Mouse (Mus musculus) hindbrain, postnatal 0 days (tissue): ENCODE measurements around the gene Gm21541. TPM values are rescaled to one million over a fixed set of nuclear protein-coding genes. Genes with fewer than 3 reads are reported as not detected.
"Not testable (repeated sequence)": the region's sequence is repeated elsewhere in the genome, so short reads cannot be mapped to it uniquely, and the experiment has no call there.

Source experiments
- ATAC-seq: fragments of 200-750 bp; cut with Nextera tagmentation; 2 replicates; pipeline ENCODE4 v1.8.0; 2017; ENCODE audit warnings: mild to moderate bottlenecking, moderate TSS enrichment, moderate library complexity
- DNase-seq: peaks from one replicate; pipeline ENCODE4 v3.0.0-alpha.2; 2015; ENCODE audit warnings: low spot score
- H3K27ac ChIP-seq: fragments of 300-500 bp; sonication (generic); 2 replicates; pipeline ENCODE4 v1.5.1; 2014; ENCODE audit warnings: mild to moderate bottlenecking
- H3K27me3 ChIP-seq: fragments of 300-500 bp; sonication (generic); 2 replicates; pipeline ENCODE4 v1.6.1; 2014; ENCODE audit warnings: low read length, mixed read lengths; ENCODE audit not compliant: insufficient read depth
- H3K36me3 ChIP-seq: fragments of 300-500 bp; sonication (generic); 2 replicates; pipeline ENCODE4 v1.6.1; 2014; ENCODE audit warnings: low read length, mixed read lengths; ENCODE audit not compliant: insufficient read depth
- H3K4me1 ChIP-seq: fragments of 300-500 bp; sonication (generic); 2 replicates; pipeline ENCODE4 v1.6.1; 2014; ENCODE audit warnings: antibody characterized with exemption, low read length, mixed read lengths; ENCODE audit not compliant: insufficient read depth
- H3K4me2 ChIP-seq: fragments of 300-500 bp; sonication (generic); 2 replicates; pipeline ENCODE4 v1.6.1; 2014; ENCODE audit warnings: low read depth, mild to moderate bottlenecking, low read length, moderate library complexity, mixed read lengths
- H3K4me3 ChIP-seq: fragments of 300-500 bp; sonication (generic); 2 replicates; pipeline ENCODE4 v1.5.1; 2014; ENCODE audit warnings: low read length
- H3K9ac ChIP-seq: fragments of 300-500 bp; sonication (generic); replicated peaks from 2 replicates; pipeline ENCODE4 v1.6.1; 2014; ENCODE audit warnings: mild to moderate bottlenecking, low read length, moderate library complexity, mixed read lengths
- H3K9me3 ChIP-seq: fragments of 300-500 bp; sonication (generic); 2 replicates; pipeline ENCODE4 v1.6.1; 2016; ENCODE audit warnings: low read length, mixed read lengths
- WGBS: fragments of 180-500 bp; shearing (Covaris S2); extraction: QIAGEN DNeasy Blood & Tissue Kit; methylation state at CpG from one replicate; pipeline ENCODE4 v1.1.7; 2014; 5-methylcytosine and 5-hydroxymethylcytosine counted together
- polyA plus RNA-seq: library from polyadenylated mRNA; unstranded; fragments of >200 nt; fragmentation: Nextera tagmentation; extraction: Ambion mirVana; gene quantifications from 2 replicates; pipeline ENCODE4 v1.2.1, GENCODE M21; 2015
- total RNA-seq: library from RNA; depleted of rRNA; stranded (reverse); fragments of >200 nt; gene quantifications from 2 replicates; pipeline ENCODE4 v1.2.3, GENCODE M21; 2014; rRNA removed

Gm21541 gene
- total RNA-seq (not detected in 2 replicates), polyA plus RNA-seq (not detected in 2 replicates)

- H3K36me3 ChIP-seq, H3K9me3 ChIP-seq, H3K4me2 ChIP-seq, ATAC-seq, H3K4me1 ChIP-seq, DNase-seq, H3K9ac ChIP-seq, H3K27me3 ChIP-seq, H3K27ac ChIP-seq, H3K4me3 ChIP-seq: not testable (repeated sequence)
- no CpG with 5 or more reads among the region's 5 CpGs for WGBS
Measured at GRCm38 (mm10) chr4:41903310-41903709, at the start of gene Gm21541. Gene Gm21541 (plus strand): TSS chr4:41903610.

- not testable (repeated sequence) for H3K27me3 ChIP-seq, H3K4me3 ChIP-seq, ATAC-seq, H3K9ac ChIP-seq, H3K9me3 ChIP-seq, H3K36me3 ChIP-seq, H3K4me2 ChIP-seq, DNase-seq, H3K27ac ChIP-seq, H3K4me1 ChIP-seq
- no CpG with 5 or more reads among the region's 8 CpGs for WGBS
Measured at GRCm38 (mm10) chr4:41941272-41941671, 37.9 kb downstream of the Gm21541 start, which contains the start of gene Gm20878. Gene Gm20878 (plus strand): TSS chr4:41941572.

Other genes starting within 250 kb of the Gm21541 start
- gene Cntfr, start 206.5 kb upstream of the Gm21541 start, total RNA-seq: 59.3 and 61.9 TPM in 2 replicates
- gene Cntfr, start 206.5 kb upstream of the Gm21541 start, polyA plus RNA-seq: 18.5 and 22.1 TPM in 2 replicates
- gene Il11ra1, start 203.6 kb upstream of the Gm21541 start, total RNA-seq: 24.4 and 41.9 TPM in 2 replicates
- gene Il11ra1, start 203.6 kb upstream of the Gm21541 start, polyA plus RNA-seq: 47.4 and 49.8 TPM in 2 replicates
- 35.0 and 42.2 TPM in 2 replicates for gene Rpp25l, start 190.1 kb upstream of the Gm21541 start, total RNA-seq
- 47.3 and 48.3 TPM in 2 replicates for gene Rpp25l, start 190.1 kb upstream of the Gm21541 start, polyA plus RNA-seq
- gene Dctn3, start 180.4 kb upstream of the Gm21541 start, total RNA-seq: 145 and 147 TPM in 2 replicates
- gene Dctn3, start 180.4 kb upstream of the Gm21541 start, polyA plus RNA-seq: 306 and 316 TPM in 2 replicates
- 0.22 and 2.1 TPM in 2 replicates for gene Arid3c, start 172.5 kb upstream of the Gm21541 start, total RNA-seq
- 0.68 and 0.99 TPM in 2 replicates for gene Arid3c, start 172.5 kb upstream of the Gm21541 start, polyA plus RNA-seq
- 77.6 and 87.8 TPM in 2 replicates for gene Galt, start 148.4 kb upstream of the Gm21541 start, total RNA-seq
- 55.5 and 55.9 TPM in 2 replicates for gene Galt, start 148.4 kb upstream of the Gm21541 start, polyA plus RNA-seq
- 95.9 and 108 TPM in 2 replicates for gene Sigmar1, start 147.5 kb upstream of the Gm21541 start, total RNA-seq
- 61.3 and 61.9 TPM in 2 replicates for gene Sigmar1, start 147.5 kb upstream of the Gm21541 start, polyA plus RNA-seq
- 148 and 223 TPM in 2 replicates for gene Ccl27a, start 129.4 kb upstream of the Gm21541 start, total RNA-seq
- 289 and 292 TPM in 2 replicates for gene Ccl27a, start 129.4 kb upstream of the Gm21541 start, polyA plus RNA-seq
- gene Gm20878, start 38.0 kb downstream of the Gm21541 start, total RNA-seq: 3.6 and 23.1 TPM in 2 replicates
- 9.6 and 10.7 TPM in 2 replicates for gene Gm20878, start 38.0 kb downstream of the Gm21541 start, polyA plus RNA-seq
- 0.29 and 3.0 TPM in 2 replicates for gene Fam205a4, start 62.4 kb downstream of the Gm21541 start, total RNA-seq
- gene Fam205a4, start 62.4 kb downstream of the Gm21541 start, polyA plus RNA-seq: 1.1 and 1.6 TPM in 2 replicates
- 1.6 and 2.1 TPM in 2 replicates for gene Gm21093, start 131.1 kb downstream of the Gm21541 start, total RNA-seq
- 0.19 and 0.42 TPM in 2 replicates for gene Gm21093, start 131.1 kb downstream of the Gm21541 start, polyA plus RNA-seq
- not detected in 2 replicates for gene Gm3893, start 187.6 kb downstream of the Gm21541 start, total RNA-seq
- not detected in 2 replicates for gene Gm3893, start 187.6 kb downstream of the Gm21541 start, polyA plus RNA-seq
- not detected in 2 replicates for gene Gm13304, start 211.2 kb downstream of the Gm21541 start, total RNA-seq
- not detected in 2 replicates for gene Gm13304, start 211.2 kb downstream of the Gm21541 start, polyA plus RNA-seq
- gene Gm13306, start 249.8 kb downstream of the Gm21541 start, total RNA-seq: 1.4 TPM in 1 of 2 replicates, not detected in the other
- 5.3 and 8.4 TPM in 2 replicates for gene Gm13306, start 249.8 kb downstream of the Gm21541 start, polyA plus RNA-seq